Mouse (Mus musculus) embryonic fibroblast, embryonic 13.5 days (primary cell): ENCODE results near the gene Glul. TPM values are rescaled to one million over a fixed set of nuclear protein-coding genes. Genes with fewer than 3 reads are reported as not detected.
A peak's percentile ranks its signal among the peaks of the same experiment; 100 is the strongest.
"Not testable (repeated sequence)": the region's sequence is repeated elsewhere in the genome, so short reads cannot be mapped to it uniquely, and the experiment has no call there.

Experiments
- H3K27ac ChIP-seq: 2 replicates; pipeline ENCODE4 v1.5.1; 2012; ENCODE audit warnings: low read length, control low read depth, inconsistent platforms; ENCODE audit not compliant: insufficient read depth
- H3K4me1 ChIP-seq: 2 replicates; pipeline ENCODE4 v1.6.1; 2011; ENCODE audit warnings: low read length; ENCODE audit not compliant: control insufficient read depth, insufficient read depth
- H3K4me3 ChIP-seq: 2 replicates; pipeline ENCODE4 v1.5.1; 2011; ENCODE audit warnings: mild to moderate bottlenecking, control low read depth, low read length; ENCODE audit not compliant: insufficient read depth
- CTCF ChIP-seq: IDR thresholded peaks from 2 replicates; pipeline ENCODE4 v1.5.1; 2011; ENCODE audit warnings: mild to moderate bottlenecking, control low read depth, low read length, moderate library complexity, borderline replicate concordance; ENCODE audit not compliant: insufficient read depth
- POLR2A ChIP-seq: IDR thresholded peaks from 2 replicates; pipeline ENCODE4 v1.6.1; 2011; ENCODE audit warnings: low read depth, mild to moderate bottlenecking, control low read depth, low read length, moderate library complexity
- polyA plus RNA-seq: library from polyadenylated mRNA; stranded (reverse); fragments of >200 nt; gene quantifications from 2 replicates; pipeline ENCODE4 v1.2.4, GENCODE M21; 2011; ENCODE audit warnings: low read depth; ENCODE audit not compliant: missing spikeins, insufficient read length

The Glul gene
- 19.1 and 20.6 TPM in 2 replicates for polyA plus RNA-seq

GRCm38 (mm10) chr1:153899731-153900380 lies at the start of gene Glul, which contains the start of gene Teddm2:
TSS of gene Glul (plus strand) at chr1:153899944.
TSS of gene Teddm2 (minus strand) at chr1:153900228.
- Histone ChIP-seq H3K27ac (peak within 1 kb of the TSS; percentile 48; the same call in 1 of the 2 replicates), H3K4me3 (peak within 1 kb of the TSS; percentile 82)
- TF ChIP-seq POLR2A (peak; percentile 100), CTCF (no peak)

GRCm38 (mm10) chr1:153852696-153853095 lies 47.0 kb upstream of the Glul start:
- not testable (repeated sequence) for H3K27ac ChIP-seq, H3K4me3 ChIP-seq, H3K4me1 ChIP-seq

More at GRCm38 (mm10) chr1:153899731-153900380, at the start of gene Glul, which contains the start of gene Teddm2:
- H3K4me1 ChIP-seq = peaks cover 2% of the 10 kb centered on the region

- no peaks in the 10 kb centered on the region for H3K4me1 ChIP-seq
- no peak for TF ChIP-seq POLR2A
- TF ChIP-seq CTCF = no peak
- no peak overlapping the region for H3K27ac ChIP-seq
- H3K4me3 ChIP-seq = no peak overlapping the region
These were observed 43.8 kb upstream of the Glul start for GRCm38 (mm10) chr1:153855946-153856345.

GRCm38 (mm10) chr1:153874045-153874444 lies 25.7 kb upstream of the Glul start, which contains the start of gene Teddm1b:
TSS of gene Teddm1b (plus strand) at chr1:153874345.
- no peak within 1 kb of the TSS for H3K4me3 ChIP-seq
- no peaks in the 10 kb centered on the region for H3K4me1 ChIP-seq
- TF ChIP-seq POLR2A (no peak), CTCF (no peak)
- H3K27ac ChIP-seq = no peak within 1 kb of the TSS

GRCm38 (mm10) chr1:153880391-153880790 lies 19.4 kb upstream of the Glul start:
- H3K4me1 ChIP-seq, H3K27ac ChIP-seq, H3K4me3 ChIP-seq: not testable (repeated sequence)

GRCm38 (mm10) chr1:153886024-153886633 lies 13.6 kb upstream of the Glul start:
- no peaks in the 10 kb centered on the region for H3K4me1 ChIP-seq
- TF ChIP-seq CTCF (no peak), POLR2A (no peak)
- H3K4me3 ChIP-seq = no peak overlapping the region
- no peak overlapping the region for H3K27ac ChIP-seq

GRCm38 (mm10) chr1:153890121-153890520 lies 9.6 kb upstream of the Glul start:
- TF ChIP-seq CTCF (no peak), POLR2A (no peak)
- H3K4me1 ChIP-seq = no peaks in the 10 kb centered on the region; the same call in 1 of the 2 replicates
- H3K4me3 ChIP-seq = no peak overlapping the region
- no peak overlapping the region for H3K27ac ChIP-seq

- TF ChIP-seq POLR2A (no peak), CTCF (no peak)
- Histone ChIP-seq H3K4me1 (no peaks in the 10 kb centered on the region; the same call in 1 of the 2 replicates), H3K27ac (no peak within 1 kb of the TSS), H3K4me3 (no peak within 1 kb of the TSS)
These were observed 8.3 kb upstream of the Glul start, which contains the start of gene Teddm1a for GRCm38 (mm10) chr1:153891442-153891841. TSS of gene Teddm1a (plus strand) at chr1:153891742.

GRCm38 (mm10) chr1:153893746-153894145 lies 6.0 kb upstream of the Glul start:
- Histone ChIP-seq H3K4me3 (no peak overlapping the region), H3K4me1 (no peaks in the 10 kb centered on the region; the same call in 1 of the 2 replicates), H3K27ac (no peak overlapping the region)
- no peak for TF ChIP-seq POLR2A
- TF ChIP-seq CTCF = no peak

GRCm38 (mm10) chr1:153894201-153894893 lies 5.4 kb upstream of the Glul start:
- TF ChIP-seq CTCF (no peak), POLR2A (no peak)
- no peak overlapping the region for H3K27ac ChIP-seq
- H3K4me1 ChIP-seq = peaks cover 2% of the 10 kb centered on the region
- no peak overlapping the region for H3K4me3 ChIP-seq
